Mouse (Mus musculus) lung, adult 2 months (tissue): Measurements from ENCODE around the gene Ms4a5. TPM values are rescaled to one million over a fixed set of nuclear protein-coding genes. Genes with fewer than 3 reads are reported as not detected.
A peak's percentile ranks its signal among the peaks of the same experiment; 100 is the strongest.
"Not testable (repeated sequence)": the region's sequence is repeated elsewhere in the genome, so short reads cannot be mapped to it uniquely, and the experiment has no call there.

Source experiments
- DNase-seq: peaks from one replicate; pipeline ENCODE4 v3.0.0; 2022
- H3K4me1 ChIP-seq: fragments of 200-500 bp; 2 replicates; pipeline ENCODE4 v1.6.1; 2011; ENCODE audit warnings: low read length; ENCODE audit not compliant: control insufficient read depth, insufficient read depth
- H3K4me3 ChIP-seq: fragments of 200-500 bp; replicated peaks from 2 replicates; pipeline ENCODE3; 2011; ENCODE audit warnings: low read depth, mild to moderate bottlenecking, control low read depth, low read length; ENCODE audit errors: extremely low read depth
- CTCF ChIP-seq: fragments of 200-500 bp; IDR thresholded peaks from 2 replicates; pipeline ENCODE4 v1.5.1; 2011; ENCODE audit warnings: mild to moderate bottlenecking, low read length, control low read depth; ENCODE audit not compliant: insufficient read depth
- POLR2A ChIP-seq: fragments of 200-500 bp; IDR thresholded peaks from 2 replicates; pipeline ENCODE4 v1.6.1; 2011; ENCODE audit warnings: low read depth, mild to moderate bottlenecking, control low read depth, low read length, borderline replicate concordance; ENCODE audit errors: extremely low read depth
- WGBS: fragments of 180-500 bp; shearing (Covaris S2); methylation state at CpG from one replicate; pipeline ENCODE4 v1.1.7; 2018; 5-methylcytosine and 5-hydroxymethylcytosine counted together
- polyA plus RNA-seq: library from polyadenylated mRNA; depleted of rRNA; stranded (reverse); fragments of >200 nt; gene quantifications from 2 replicates; pipeline ENCODE4 v1.2.3, GENCODE M21; 2012; rRNA removed

Ms4a5 gene
- not detected in 2 replicates for polyA plus RNA-seq

DNA sequence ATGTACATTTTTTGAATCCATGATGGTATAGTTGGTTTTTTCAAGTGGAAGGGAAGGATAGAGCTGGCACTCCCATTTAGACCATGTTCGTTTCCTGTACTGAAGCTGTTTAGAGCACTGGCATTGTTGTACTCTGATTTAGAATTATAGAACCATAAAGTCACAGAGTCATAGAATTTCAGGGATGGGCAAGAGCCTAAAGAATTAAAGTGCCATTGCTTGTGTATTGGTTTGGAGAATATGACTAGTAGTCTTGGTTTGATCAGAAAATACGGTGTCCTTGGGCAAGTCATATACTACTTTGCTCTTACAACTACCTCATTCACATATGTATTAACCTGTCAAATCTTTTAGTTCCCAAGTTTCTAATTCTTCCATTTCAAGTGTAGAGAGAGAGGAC lies at the start of gene Ms4a5:
Gene Ms4a5, minus strand, starts transcription at position 101 of the 400 bp plus-strand sequence.
- TF ChIP-seq CTCF (no peak), POLR2A (no peak)
- no peak within 1 kb of the TSS for H3K4me3 ChIP-seq
- no peaks in the 10 kb centered on the region for H3K4me1 ChIP-seq
- no peak for DNase-seq
- 93% methylated on average over 2 of the region's 2 CpGs for WGBS

DNA sequence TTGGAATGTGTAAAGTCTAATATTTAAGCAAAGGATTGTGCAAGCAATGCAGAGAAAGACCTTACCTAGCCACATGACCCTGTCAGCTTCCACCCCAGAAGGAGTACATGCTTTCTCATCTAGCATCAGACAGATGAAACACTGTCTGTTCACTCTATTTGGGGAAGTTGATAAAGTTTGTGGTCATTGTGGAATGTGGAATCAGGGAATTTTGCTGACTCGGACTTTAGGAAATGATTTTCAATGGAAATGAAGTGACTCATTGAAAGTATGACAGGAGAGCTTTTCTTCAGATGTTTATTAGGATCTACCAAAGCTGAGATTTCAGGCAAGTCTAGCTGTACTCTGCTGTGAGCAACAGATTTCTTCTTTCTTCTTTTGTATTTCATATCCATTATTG lies 37.5 kb upstream of the Ms4a5 start:
- TF ChIP-seq CTCF, result no peak
- TF ChIP-seq POLR2A, result no peak

DNA sequence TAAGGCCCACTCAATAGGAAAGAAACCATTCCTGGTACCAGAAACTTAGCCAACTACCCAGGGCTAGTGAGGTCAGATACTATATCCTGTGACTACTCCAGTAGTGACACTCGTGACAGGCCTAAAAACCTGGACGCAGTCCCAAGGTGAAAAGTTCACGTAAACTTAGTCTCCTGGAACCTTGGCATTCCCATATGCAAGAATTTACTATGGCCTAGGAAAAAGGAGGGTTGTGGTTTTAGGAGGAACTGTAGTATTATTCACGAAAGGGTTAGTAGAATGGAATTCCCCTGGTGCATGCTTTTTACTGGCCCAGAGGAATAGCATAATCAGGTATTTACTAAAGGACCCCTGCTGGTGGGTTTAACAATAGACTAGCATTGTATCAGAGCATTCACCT lies 33.1 kb upstream of the Ms4a5 start:
- no peak overlapping the region for H3K4me3 ChIP-seq
- 80% methylated on average over 4 of the region's 4 CpGs for WGBS
- DNase-seq, result no peak
- no peaks in the 10 kb centered on the region for H3K4me1 ChIP-seq
- TF ChIP-seq CTCF (no peak), POLR2A (no peak)

More for the DNA sequence above, 37.5 kb upstream of the Ms4a5 start:
- Histone ChIP-seq H3K4me3 (no peak overlapping the region), H3K4me1 (no peaks in the 10 kb centered on the region)
- 50% methylated on average over 1 of the region's 1 CpGs for WGBS
- no peak for DNase-seq

DNA sequence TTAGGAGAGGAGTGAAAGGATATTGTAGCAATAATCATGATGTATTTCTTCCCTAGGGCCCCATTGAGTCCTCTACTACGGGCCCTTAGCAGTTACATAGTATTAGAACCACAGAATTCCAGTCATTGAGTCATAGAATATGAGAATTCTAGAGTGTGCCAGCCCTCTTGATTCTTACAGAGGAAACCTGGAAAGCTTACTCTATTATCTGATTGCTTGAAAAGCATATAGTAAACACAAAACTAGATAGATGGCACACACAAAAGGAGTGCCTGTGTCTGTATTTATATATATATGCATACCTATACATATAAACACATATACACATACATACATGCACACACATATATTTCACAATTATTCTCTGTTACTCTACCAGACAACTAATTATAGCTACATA lies 30.7 kb upstream of the Ms4a5 start, which contains the start of gene Ms4a14:
Gene Ms4a14, minus strand, starts transcription at position 101 of the 400 bp plus-strand sequence.
- 63% methylated on average over 1 of the region's 1 CpGs for WGBS
- no peak for DNase-seq
- no peaks in the 10 kb centered on the region for H3K4me1 ChIP-seq
- H3K4me3 ChIP-seq, result no peak within 1 kb of the TSS
- TF ChIP-seq CTCF (no peak), POLR2A (no peak)

DNA sequence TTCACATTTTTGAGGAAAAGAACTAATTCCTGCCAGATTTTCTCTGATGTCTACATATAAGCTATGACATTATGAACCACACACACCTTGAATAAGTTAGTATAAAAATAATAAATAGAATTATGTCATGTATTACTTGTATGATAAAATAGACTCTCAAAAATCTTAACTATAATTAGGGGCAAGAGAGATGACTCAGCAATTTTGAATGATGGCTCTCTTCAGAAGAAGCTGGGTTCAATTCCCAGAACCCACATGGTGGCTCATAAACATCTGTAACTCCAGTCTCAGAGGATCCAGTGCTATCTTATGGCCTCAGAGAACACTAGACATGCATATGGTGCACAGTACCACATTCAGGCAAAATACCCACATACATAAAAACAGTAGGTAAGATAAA lies 25.2 kb upstream of the Ms4a5 start:
- Histone ChIP-seq H3K4me3 (no peak overlapping the region), H3K4me1 (no peaks in the 10 kb centered on the region)
- no peak for TF ChIP-seq POLR2A
- TF ChIP-seq CTCF, result no peak
- no peak for DNase-seq

DNA sequence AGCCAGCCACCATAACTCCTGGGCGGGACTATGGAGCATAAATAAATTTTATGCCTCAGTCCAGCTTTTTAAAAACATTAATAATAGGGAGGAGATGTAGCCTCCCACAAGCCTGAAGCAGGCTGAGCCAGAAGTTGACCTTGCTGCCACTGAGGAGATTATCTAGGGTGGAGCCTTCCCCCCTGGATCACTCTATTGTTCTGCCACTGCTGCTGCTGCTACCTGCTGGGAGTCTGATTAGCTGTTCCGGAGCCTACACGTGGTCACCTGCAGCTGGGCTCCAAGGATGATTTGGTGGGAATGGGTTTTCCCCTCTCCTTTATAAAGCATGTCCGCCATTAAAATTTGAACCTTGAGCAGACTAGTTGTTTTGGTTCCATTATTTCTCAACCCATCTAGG lies 15.9 kb upstream of the Ms4a5 start:
- DNase-seq, H3K4me3 ChIP-seq, H3K4me1 ChIP-seq: not testable (repeated sequence)
- 59% methylated on average over 4 of the region's 4 CpGs for WGBS

DNA sequence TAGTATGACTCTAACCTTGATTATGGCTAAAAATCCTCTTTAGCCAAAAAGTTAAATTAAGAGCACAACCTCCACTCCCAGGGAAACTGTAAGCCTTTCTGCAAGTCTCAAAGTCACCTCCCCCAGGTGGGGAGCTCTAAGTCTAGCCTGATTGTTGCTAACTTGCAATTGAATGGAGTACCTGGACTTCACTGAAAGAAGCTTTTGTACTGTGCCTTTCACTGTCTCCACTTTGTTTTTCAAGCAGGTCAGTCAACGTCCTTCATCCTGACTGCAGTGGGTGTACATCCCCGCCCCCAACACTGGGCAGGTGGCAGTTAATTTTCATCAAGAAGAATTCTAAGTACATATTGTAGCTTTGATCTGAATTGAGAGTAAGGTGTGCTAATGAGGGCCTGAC lies 15.3 kb upstream of the Ms4a5 start:
- no peak for DNase-seq
- TF ChIP-seq CTCF (no peak), POLR2A (no peak)
- Histone ChIP-seq H3K4me3 (no peak overlapping the region), H3K4me1 (no peaks in the 10 kb centered on the region)
- WGBS, result 56% methylated on average over 2 of the region's 2 CpGs

DNA sequence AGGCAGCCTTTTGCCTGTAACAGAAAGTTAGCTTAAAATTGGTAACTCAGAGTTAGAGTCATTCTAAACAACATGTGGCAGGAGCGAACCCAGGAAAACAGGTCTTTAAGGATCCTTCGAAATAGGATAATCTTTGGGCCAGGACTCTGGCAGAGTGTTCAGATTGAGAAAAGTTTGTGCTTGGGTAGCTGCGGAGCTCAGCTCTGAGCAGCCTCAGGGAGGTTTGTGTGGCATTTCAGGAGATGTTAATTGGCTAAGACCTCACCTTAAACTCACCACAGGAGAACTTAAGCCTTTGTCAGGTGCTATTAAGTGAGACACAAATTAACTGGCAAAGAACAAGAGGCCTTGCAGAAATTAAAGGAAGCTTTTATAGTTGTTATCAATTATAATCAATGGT lies 9.9 kb upstream of the Ms4a5 start:
- not testable (repeated sequence) for H3K4me1 ChIP-seq, DNase-seq, H3K4me3 ChIP-seq
- WGBS, result 16% methylated on average over 3 of the region's 3 CpGs

DNA sequence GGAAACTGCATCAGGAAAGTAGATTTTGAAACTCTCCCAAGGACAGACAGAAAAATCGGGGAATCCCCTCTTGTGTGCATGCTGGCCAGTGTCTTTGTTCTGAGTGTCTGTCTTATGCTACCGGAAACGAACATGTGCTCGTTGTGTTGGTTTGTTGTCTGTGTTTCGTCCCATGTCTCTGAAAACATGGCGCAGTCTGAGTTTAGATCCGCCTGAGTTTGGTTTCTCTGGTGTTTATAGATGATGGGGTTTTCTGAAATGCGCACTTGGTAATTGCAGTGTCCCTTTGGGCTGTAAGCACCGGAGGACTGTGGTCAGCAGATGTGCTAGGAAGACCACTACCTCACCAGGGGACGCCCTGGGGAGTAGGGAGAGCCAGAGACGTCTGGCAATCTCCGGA lies 9.3 kb upstream of the Ms4a5 start:
- no peak for DNase-seq
- WGBS, result 9% methylated on average over 12 of the region's 12 CpGs
- H3K4me3 ChIP-seq, result peak overlapping the region; percentile 69
- TF ChIP-seq CTCF (no peak), POLR2A (no peak)
- no peaks in the 10 kb centered on the region for H3K4me1 ChIP-seq

DNA sequence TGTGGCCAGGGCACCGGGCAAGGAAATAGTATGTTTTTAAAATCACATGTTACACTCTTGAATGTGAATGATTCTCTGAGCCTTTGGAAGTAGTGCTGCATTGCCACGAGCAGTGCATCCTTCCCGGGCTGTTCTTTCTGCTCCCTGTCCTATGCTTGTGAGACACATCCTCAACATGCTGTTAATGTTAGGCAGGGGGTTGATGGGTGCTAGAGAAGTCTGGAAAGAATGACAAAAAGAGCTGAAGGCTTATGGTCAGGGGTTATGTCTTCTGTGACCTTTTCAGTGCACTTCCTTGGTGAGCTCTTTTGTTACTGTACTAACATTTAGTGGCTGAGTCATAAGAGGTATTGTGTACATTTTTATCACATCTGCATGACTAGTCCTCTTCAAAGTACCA lies 3.5 kb downstream of the Ms4a5 start:
- Histone ChIP-seq H3K4me3 (no peak overlapping the region), H3K4me1 (no peaks in the 10 kb centered on the region)
- DNase-seq, result no peak
- TF ChIP-seq CTCF, result no peak
- TF ChIP-seq POLR2A, result no peak
- 76% methylated on average over 3 of the region's 3 CpGs for WGBS

DNA sequence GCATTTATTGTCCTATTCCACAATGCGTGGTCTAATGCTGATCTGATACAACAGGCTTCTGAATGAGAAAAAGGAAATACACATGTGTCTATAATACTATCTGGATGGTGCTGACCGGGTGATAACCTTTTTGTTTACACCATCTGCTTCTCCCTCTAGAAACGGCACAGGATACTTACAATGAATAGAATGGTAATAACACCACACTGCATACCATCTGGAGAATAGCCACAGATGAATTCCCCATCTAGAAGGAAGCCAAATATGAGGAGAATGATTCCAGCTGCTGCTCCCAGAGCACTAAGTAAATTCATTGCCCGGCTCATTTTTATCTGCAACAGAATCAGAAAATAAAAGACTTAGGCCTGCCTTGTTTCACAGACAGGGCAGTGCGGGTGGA lies 7.2 kb downstream of the Ms4a5 start:
- 38% methylated on average over 5 of the region's 5 CpGs for WGBS
- Histone ChIP-seq H3K4me1 (no peaks in the 10 kb centered on the region), H3K4me3 (no peak overlapping the region)
- TF ChIP-seq CTCF (no peak), POLR2A (no peak)
- no peak for DNase-seq

DNA sequence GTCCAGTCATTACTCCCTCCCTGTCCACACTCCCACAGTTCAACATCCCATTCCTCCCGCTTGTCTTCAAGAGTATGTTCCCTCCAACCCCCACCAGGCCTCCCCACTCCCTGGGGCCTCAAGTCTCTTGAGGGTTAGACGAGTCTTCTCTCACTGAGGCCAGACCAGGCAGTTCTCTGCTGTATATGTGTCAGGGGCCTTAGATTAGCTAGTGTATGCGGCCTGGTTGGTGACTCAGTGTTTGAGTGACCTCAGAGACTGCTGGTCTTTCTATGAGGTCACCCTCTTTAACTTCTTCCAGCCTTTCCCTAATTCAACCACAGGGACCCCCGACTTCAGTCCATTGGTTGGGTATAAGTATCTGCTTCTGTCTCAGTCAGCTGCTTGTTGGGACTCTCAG lies 16.7 kb downstream of the Ms4a5 start:
- no peaks in the 10 kb centered on the region for H3K4me1 ChIP-seq
- WGBS, result 61% methylated on average over 4 of the region's 4 CpGs
- no peak overlapping the region for H3K4me3 ChIP-seq
- DNase-seq, result no peak
- TF ChIP-seq CTCF, result no peak
- no peak for TF ChIP-seq POLR2A
